Mouse (Mus musculus): ENCODE results near the gene Ankrd36. TPM values are rescaled to one million over a fixed set of nuclear protein-coding genes. Genes with fewer than 3 reads are reported as not detected.
A peak's percentile ranks its signal among the peaks of the same experiment; 100 is the strongest.

Gene Ankrd36
- total RNA-seq, 4 experiments from 2014 or later: not detected

DNA sequence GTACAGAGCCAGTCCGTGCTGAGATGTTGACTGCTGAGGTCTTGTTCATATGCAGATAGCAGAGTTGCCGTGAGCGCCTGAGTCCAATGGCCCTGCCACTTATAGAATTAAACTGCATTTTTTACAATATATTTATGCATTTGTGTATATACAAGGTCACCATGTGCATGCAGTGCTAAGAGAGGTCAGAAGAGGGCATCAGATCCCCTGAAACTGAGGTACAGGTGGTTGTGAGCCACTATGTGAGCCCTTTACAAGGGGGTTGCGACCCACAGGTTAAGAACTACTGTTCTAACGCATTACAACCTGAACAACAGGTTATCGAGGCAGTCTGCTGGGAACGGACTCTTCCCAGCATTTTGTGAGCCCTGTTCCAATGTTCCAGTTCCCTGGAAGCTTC is 80.8 kb downstream of the Ankrd36 start:
- DNase-seq (ENCODE audit: low spot score in 2 of 2): no peak

DNA sequence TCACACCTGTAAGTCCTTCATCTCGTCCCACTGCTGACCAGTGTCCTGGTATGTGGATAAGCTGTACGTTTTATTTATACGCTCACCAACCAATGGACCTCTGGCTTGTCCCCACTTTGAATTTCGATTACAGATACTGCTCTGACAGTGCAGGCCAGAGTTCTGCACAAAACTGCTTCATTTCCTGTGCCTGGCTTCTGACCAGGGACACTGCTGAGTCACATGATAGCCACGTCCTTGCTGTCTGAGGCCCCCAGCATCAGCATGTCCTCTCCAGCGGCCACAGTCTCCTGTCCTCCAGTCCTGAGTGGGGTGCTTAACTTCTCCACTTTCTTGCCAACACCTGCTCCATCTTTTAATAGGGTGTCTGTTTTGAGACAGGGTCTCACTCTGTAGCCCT is 113.1 kb downstream of the Ankrd36 start:
- DNase-seq (ENCODE audit: low spot score in 2 of 2): no peak

DNA sequence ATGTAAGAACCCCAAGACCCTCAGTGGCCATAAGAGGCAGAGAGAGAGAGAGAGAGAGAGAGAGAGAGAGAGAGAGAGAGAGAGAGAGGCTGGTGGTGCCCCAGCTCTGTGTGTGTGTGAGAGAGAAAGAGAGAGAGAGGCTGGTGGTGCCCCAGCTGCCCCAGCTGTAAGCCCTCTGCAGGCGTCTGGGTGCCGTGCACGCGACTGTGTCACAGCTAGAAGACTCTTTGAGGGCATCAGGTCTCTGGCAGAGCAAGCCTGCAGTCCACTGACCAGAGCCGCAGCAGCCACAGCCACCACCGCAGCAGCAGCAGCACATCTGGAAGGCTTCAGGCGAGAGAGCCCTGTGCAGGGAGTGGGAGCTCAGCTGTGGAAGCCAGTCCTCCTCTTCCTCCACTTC is 114.8 kb downstream of the Ankrd36 start:
- no peak for DNase-seq (ENCODE audit: low spot score in 2 of 2)

DNA sequence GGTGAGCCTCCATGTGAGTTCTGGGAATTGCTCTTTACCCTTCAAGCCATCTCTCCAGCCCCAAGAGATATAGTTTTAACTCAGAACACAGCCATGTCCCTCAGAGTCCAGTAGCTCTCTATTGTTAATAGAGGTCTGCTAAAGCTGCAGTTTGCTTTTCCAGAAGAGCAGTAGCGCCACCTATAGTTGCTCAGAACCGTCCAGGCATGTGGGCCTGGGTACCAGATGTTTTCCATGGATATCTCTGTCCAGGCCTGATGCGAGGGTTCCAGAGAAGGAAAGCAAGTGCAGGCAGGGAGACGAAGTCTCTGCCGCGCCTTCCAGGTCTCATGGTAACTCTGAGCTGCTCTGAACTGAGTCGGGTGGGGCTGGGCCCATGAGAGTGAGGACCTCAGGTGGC is 122.3 kb downstream of the Ankrd36 start:
- peak in 1 of 2 experiments; percentile 50 for DNase-seq (ENCODE audit: low spot score in 2 of 2)

DNA sequence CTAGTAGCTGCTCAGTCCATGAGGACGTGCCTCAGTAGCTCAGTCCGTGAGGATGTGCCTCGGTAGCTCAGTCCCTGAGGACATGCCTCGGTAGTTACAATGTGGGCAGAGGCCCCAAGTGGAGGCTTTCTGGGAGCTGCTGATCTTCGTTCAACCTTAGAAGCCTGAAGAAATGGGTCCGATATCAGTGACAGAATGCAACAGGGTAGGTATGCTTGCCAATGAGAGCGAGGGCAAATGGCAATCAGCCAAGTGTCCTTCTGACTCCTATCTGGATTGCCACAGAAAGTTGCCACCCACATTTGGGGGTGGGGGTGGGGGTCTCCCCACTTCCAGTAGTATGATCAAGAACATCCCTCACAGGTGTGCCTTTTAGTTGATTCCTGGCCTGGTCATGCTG is 131.3 kb downstream of the Ankrd36 start:
- no peak for DNase-seq (ENCODE audit: low spot score in 2 of 2)

DNA sequence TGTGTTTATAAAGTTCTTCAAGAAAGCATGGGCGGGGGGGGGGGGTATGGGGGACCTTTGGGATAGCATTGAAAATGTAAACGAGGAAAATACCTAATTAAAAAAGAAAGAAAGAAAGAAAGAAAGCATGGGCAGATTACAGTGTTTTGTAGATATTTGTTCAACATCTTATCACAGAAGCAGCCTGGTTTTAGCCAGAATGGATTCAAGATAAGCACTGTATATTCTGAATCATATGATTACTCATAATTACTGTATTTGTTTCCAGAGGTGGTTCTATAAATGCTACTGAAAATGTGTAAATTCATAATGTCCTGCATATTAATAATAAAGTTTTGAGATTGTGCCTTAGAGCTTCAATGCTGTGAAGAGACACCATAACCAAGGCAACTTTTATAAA is 131.8 kb downstream of the Ankrd36 start:
- no peak for DNase-seq (ENCODE audit: low spot score in 2 of 2)

DNA sequence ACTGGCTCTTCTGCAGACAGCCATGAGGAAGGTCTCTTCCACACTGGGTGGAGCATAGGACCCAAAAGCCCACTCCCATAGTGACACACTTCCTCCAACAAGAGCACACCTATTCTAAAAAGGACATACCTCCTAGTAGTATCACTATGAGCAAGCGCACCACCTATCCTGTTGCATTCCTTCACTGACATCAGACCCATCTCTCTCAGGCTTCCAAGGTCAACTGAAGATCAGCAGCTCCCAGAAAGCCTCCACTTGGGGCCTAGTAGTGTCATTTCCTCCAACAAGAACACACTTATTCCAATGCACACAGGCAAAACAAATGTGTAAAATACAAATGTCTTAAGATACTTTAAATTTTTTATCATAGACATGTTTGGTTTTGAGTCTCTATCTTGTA is 132.3 kb downstream of the Ankrd36 start:
- no peak for DNase-seq (ENCODE audit: low spot score in 2 of 2)

DNA sequence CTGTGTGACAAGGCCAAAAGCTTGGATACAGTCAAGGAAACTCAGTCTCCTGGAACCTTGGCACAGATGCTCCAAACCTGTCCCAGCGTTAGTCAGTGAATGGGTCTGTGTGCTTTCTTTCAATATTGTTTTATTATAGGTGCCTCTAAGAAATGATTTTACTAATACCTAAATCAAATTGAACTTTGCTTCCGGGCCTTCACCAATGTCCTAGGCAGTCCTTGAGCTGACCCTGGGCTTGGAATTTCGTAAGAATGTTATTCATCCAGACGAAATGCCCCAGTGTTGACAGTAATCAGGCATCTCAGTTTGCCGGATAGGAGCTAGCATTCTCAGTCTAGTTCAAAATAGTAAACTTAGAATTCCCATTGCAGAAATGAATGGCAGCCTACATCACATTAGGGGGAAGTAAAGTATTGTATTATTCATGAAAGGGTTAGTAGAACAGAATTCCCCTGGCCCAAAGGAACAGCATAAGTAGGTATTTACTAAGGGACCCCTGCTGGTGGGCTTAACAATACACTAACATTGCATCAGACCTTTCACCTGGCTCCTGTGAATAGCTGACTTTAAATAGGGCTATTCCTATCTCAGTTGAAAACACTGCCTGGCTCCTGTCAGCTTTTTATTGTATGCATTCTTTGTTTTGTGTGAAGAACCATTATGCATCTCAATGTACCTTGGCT is 132.9 kb downstream of the Ankrd36 start:
- no peak for DNase-seq (ENCODE audit: low spot score in 2 of 2)

DNA sequence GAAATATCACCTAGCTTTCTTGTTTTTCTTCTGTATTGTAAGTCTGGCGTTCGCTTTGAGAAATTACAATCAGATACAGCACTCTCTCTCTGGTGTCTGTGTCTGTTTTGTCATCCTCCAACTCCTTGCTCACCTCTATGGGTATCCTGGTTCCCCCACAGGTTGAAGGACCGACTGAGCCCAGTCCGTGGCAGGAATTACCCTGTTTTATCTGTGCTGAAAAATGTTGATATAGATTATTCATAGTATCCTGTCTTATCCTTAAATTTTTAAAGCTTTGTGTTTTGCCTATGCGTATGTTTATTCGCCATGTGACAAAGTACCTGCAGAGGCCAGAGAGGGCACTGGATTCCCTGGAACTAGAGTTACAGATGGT is 133.5 kb downstream of the Ankrd36 start:
- no peak for DNase-seq (ENCODE audit: low spot score in 2 of 2)

DNA sequence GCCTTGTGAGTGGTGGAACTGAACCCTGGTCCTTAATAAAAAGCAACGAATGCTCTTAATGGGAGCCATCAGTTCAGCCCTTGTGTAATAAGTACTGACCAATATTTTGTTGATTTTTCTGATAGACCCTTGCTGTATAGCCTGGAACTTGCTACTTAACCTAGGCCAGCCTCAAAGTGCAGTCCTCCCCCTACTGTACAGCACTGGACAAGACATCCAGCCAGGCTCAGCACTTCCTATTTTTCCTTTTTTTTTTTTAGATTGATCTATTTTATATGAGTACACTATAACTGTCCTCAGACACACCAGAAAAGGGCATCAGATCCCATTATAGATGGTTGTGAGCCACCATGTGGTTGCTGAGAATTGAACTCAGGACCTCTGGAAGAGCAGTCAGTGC is 133.9 kb downstream of the Ankrd36 start:
- no peak for DNase-seq (ENCODE audit: low spot score in 2 of 2)

DNA sequence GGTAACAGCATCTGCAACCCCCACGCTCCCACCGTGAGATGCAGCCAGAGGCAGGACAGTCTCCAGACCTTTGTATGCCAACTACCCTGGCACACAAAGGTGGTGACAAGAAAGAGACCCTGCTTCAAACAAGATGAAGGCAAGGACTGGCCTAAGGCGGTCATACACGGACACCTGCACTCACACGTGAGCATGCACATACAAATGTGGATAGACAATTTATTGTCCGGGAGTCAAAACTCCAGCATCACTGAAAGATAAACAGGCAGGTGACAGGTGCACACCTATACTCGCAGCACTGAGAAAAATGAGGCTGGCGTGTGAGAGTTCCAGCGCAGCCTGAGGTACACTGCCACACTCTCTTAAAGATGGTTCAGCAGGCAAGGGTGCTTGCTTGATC is 136.5 kb downstream of the Ankrd36 start:
- no peak for DNase-seq (ENCODE audit: low spot score in 2 of 2)

DNA sequence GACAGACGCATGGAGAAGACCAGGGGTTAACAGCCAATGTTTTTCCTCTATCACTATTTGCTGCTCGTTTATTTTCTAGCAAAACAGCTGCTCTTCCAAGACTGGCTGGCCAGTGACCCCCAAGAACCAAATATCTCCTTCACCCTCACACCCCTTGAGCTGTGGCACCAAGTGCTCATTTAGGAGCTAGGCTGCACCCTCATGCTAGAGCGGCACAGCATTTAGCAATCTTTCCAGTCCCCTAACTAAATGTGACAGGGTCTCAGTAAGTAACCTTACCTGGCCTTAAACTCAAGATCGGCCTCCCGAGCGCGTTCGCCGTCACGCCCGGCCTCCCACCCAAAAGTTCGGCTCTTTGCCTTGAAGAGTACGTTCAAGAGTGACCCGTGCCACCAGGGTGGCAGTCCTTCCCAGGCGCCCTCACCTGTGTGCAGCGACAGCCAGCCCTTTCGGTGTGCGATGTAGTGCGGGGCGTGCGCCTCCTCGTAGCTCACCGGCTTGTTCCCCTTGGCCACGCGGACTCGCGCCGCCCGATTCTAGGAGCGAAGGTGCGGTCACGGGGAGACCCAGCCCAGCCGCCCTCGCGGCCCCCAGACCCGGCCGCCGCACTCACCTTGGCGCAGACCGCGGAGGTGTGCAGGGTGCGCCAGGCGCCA is 137.5 kb downstream of the Ankrd36 start:
- peak in 1 of 2 experiments; percentile 26 for DNase-seq (ENCODE audit: low spot score in 2 of 2)

DNA sequence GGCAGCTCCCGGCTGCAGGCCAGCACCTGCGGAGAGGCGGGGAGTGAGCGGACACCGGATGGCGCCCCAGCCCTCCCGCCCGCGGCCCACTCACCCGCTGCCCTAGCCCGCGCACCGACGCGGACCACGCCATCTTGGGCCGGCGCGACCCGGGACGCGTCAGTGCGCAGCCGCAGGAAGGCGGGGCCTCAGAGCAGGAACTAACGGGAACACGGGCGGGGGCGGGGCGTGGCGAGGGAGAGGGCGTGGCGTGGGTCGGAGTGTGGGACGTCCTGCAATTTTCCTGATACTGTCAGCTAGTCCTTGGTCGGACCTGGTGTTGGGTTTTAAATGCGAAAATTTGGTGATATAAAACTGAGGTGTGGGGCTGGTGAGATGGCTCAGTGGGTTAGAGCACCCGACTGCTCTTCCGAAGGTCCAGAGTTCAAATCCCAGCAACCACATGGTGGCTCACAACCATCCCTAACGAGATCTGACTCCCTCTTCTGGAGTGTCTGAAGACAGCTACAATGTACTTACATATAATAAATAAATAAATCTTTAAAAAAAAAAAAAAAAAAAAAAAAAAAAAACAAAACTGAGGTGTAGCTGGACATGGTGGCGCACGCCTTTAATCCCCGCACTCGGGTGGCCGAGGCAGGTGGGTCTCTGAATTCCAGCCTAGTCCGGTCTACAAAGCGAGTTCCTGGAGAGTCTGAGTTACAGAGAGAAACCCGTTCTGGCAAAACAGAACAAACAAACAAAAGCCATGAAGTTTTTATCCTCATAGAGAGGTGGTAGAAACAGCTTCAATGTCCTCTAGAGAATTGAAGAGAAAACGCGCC is 138.3 kb downstream of the Ankrd36 start:
- peak; percentile 53 to 73 for DNase-seq (ENCODE audit: low spot score in 2 of 2)

DNA sequence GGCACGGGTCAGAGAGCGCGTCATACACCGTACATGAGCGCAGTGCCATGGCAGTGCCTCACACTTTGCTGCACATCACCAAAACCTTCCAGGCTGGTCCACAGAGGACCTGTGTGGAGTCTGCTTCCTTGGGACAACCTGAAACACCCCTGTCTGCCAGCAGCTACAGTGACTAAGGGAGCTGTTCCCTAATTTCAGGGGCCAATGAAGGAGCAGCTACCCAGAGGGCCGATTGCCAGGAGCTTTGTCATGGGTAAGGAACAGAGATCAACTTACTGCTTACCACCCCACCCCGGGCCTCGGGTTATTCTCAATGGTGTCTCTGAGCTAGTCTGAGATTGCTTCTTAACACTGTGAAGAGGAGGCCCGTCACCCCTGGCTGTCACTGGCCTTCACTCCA is 145.7 kb downstream of the Ankrd36 start:
- DNase-seq (ENCODE audit: low spot score in 2 of 2): no peak

DNA sequence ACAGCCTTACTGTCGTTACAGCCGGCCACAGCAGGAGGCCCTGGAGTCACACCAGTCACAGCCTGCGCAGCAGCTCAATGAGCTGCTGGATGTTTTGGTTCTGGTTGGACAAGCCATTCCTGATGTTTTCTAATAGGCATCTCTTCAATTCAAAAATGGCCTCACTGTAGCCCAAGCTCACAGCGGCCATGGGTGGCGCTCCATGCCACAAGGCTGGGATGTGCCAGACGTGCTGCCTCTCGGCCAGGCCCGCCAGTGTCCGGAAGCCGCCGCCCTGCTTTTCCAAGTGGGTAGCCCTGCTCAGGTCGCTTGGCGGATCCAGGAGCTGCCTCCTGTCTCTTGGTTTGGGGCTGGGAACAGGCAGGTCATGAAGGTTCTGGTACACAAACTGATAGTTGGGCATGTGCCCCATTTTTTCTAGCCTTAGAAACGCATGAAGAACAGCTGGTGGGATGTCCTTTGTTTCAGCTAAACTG is 146.2 kb downstream of the Ankrd36 start, which contains the start of gene Mrps24:
Gene Mrps24, minus strand, starts transcription at position 51 of the 476 bp plus-strand sequence.
- no peak for DNase-seq (ENCODE audit: low spot score in 2 of 2)

DNA sequence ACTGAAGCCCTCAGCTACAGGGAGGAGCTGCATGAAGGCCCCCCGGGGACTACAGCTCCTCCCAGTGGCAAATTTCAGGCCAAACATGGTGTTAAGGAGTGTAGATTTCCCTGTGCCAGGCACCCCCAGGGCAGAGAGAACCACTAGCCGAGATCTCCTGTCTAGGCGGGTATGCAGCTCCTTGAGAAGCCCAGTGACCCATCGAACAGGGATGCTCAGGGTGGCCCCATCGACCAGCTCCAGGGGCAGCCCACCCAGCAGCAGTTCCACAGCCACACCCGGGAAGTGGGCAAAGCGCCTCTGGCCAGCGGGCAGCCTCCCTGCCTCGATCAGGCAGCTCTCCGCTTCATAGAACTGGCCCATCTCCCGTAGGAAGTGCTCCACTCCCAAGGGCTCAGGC is 146.8 kb downstream of the Ankrd36 start:
- no peak for DNase-seq (ENCODE audit: low spot score in 2 of 2)

DNA sequence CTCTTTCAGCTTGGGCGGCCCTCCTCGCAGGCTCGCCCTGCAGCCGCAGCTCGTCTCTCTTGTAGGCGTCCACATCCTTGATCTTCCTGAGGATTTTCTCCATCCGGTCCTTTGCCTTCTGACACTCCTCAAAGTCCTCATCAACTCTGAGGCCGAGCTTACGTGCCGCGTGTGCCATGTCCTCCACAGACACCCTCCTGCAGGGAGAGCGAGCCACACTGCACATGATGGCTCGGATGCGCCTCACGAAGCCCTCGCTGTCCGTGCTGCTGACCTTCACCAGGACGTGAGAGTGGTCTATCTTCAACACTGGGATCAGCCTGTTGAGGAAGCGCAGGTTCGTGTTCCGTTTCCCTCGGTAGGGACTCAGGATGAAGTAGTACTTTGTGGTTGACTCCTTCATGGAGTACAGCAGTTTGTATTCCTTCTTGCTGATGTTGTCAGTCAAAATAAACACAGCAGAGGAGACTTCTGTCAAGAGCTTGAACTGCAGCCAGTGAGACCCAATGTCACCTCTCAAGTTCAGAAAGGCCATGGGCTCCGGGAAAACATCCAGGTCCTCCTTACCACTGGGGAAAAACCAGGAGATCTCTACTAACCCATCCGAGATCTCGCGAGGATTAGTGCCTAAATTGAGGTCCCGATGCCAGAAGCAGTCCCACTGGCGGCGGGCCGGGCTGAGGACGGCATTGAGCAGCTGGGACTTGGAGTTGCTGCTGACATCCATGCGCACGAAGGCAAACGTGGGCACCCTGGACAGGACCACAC is 147.6 kb downstream of the Ankrd36 start:
- no peak for DNase-seq (ENCODE audit: low spot score in 2 of 2)

DNA sequence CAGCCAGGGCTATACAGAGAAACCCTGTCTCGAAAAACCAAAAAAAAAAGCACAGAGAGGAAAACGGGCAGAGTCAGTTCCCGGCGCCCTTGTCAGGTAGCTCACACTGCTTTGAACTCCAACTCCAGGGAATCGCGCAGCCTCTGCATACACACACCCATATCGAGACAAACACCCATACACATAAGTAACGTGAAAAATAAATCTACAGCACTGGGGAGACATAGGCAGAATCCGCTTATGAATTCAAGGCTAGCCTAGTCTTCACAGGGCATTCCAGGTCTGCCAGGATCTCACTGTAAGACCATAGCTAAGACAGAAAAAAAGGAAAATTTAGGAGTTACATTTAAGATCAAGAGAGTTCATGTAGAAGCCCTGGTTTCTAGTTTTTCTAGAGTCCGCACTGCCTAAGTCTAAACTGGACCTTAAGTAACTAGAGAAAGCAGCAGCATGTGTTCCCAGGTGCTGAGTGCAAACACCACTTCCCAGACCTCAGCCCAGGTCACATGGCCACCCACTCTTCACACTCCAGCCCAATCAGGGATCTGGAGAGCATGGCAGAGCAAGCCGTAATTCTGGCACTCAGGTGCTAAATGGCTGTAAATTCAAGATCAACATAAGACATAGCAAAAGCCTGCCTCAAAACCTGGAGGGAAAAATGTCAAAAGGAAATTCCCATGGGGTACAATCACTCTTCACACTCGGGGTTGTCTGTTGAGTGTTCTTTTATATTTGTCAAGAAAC is 149.3 kb downstream of the Ankrd36 start:
- DNase-seq (ENCODE audit: low spot score in 2 of 2): no peak

DNA sequence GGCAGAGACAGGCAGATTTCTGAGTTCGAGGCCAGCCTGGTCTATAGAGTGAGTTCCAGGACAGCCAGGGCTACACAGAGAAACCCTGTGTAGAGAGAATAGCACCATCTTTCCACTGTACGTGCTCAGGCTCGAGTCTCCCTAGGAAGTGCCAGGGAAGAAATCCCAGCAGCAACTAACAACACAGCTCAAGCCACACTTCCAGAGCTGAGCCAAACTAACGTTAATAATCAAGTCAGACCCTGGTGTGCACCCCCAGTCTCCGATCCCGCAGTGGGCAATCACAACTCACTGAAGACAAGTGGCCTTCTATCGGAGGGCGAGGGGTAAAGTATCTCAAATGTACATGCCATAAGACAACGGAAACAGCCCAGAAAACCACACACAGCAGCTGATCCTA is 160.1 kb downstream of the Ankrd36 start:
- DNase-seq (ENCODE audit: low spot score in 2 of 2): no peak

DNA sequence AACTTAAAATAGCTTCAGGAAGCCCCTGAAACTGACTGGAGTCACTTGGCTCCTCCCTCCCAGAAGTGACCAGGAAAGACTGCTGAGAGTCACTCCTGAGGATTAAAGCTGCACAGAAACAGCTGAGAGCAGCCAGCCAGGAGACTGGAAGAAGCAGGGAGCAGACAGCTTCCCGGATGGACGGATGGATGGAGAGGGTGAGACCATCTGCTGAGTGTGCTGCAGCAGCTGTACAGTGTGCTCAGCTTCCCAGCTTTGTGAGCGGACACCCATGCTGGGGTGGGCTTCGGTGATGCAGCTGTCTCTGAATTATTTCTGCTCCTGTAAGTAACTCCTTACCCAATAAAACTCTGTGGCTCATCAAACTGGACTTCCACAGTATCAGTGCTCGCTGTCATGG is 162.9 kb downstream of the Ankrd36 start:
- no peak for DNase-seq (ENCODE audit: low spot score in 2 of 2)

DNA sequence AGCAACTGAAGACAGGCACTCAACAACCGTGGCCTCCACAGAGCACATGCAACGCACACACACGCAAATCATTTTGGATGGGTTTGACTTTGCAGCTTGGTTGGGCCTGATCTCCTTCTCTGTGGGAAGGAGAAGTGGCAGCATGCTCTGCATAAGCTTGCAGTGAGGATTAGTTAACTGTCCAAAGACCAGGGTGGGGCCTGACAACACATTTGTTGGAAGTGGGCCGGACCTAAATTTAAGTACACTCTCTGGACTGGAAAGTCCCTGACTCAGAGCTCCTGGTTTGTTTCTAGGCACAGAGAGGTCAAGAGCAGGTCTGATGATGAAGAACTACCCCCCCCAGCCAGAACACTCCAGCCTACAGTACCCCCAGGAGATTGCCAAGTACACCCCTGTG is 164.8 kb downstream of the Ankrd36 start:
- DNase-seq (ENCODE audit: low spot score in 2 of 2): no peak

Measured in layer of hippocampus, adult 8-10 months (tissue).